Mouse (Mus musculus): Measurements from ENCODE around the gene Palld.

Palld gene

GRCm38 (mm10) chr8:61773595-61774088 lies 128.8 kb downstream of the Palld start:
- DNase-seq, result no peak

DNA sequence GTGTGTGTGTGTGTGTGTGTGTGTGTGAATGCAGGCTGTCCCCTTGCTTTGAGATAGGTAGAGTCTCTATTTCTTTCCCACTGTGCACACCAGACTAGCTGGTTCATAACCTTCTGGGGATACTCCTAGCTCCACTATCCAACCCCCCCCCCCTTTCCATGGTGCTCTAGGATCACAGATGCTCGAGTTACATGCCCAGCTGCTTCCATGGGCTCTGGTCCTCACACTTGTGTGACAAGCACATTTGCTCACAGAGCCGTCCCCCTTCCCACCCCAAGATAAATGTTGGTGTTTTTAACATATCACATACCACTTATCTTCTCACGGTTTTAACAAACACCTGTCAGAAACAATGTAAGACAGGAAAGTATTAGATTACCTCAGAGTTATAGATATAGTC lies 131.2 kb downstream of the Palld start:
- DNase-seq, result no peak

GRCm38 (mm10) chr8:61769340-61769879 lies 133.1 kb downstream of the Palld start:
- no peak for DNase-seq

DNA sequence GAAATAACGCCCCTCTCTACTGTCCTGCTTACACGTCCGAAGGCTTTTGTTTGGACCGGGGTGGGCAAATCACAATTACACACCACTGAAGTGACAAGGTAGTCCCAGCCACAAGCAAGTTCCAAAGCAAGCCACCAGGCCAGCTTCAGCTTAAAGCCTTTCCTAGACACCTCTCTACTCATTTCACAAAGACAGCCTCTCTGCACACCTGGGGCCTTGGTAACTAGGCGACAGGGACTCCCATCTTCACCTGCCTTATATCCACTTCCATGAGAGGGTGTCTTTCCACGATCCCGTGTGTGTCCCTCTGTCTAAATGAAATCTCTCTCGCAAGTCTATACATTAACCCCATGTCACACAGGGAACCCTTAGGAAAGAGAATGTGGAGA lies 142.3 kb downstream of the Palld start:
- DNase-seq, result no peak

- peak; percentile 21 to 47 for DNase-seq
Observed at GRCm38 (mm10) chr8:61759327-61760189, 142.9 kb downstream of the Palld start.

GRCm38 (mm10) chr8:61758686-61759326 lies 143.7 kb downstream of the Palld start:
- no peak for DNase-seq

DNA sequence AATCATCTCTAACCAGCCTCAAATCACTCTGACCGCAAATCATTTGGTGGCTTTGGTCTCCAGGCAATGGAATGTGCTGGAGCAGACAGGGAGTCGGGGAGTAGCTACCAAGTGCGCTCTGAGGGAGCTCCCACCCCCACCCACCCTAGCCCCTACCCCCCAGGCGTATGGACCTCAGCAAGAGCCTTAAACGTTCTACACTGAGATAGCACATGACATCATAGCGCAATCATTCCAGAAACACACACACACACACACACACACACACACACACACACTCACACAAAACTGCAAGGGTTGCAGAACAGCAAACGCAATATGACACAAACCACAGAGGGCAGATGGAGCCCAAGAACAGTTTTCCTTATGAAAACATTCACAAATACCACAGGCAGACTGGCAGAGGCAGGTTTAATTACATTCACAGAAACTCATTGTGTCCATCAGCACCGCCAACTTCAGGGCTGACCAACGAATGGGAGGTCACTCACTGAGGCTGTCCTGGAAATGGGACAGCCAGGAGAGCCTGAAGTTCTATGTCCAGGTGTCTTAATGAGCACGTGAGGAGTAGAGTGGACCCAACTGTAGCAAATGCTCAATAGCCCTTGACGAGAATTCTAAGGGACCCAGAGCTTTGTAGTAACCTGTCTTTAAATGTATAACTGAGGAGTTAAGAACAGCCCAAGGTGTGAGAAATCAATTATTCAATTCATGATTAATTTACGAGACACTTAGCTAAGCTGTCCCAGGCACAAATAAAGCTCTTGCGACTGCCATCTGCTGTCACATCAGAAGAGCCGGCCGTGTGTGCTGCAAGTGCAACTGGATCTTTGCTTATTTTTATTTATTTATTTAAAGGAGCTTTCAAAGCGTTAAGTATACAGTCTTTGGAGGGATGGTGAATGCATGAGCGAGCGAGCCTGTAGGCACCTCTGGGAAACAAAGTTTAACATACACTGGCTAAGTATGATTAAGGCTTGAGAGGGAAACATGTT lies 145.2 kb downstream of the Palld start:
- DNase-seq, result no peak

- DNase-seq, result no peak
Observed at GRCm38 (mm10) chr8:61755186-61755585, 147.3 kb downstream of the Palld start.

DNA sequence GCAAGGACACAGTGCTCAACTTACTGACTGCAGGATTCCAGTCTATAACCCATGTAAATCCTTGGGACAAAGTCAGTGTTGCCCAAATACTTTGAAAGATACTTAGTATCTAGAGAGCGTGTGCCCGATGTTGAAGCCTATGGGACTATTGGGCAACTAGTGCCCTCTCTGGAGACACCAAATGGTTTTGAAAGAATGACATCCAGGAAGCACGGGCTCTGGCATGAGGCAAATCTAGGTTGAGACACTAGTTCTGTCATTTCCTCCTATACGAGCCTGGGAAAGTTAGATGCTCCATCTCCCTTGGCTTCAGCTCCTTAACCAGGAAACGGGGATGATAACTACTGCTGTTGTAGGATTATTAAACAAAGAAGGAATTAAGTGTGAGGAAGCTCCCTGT lies 155.4 kb downstream of the Palld start:
- DNase-seq, result no peak

DNA sequence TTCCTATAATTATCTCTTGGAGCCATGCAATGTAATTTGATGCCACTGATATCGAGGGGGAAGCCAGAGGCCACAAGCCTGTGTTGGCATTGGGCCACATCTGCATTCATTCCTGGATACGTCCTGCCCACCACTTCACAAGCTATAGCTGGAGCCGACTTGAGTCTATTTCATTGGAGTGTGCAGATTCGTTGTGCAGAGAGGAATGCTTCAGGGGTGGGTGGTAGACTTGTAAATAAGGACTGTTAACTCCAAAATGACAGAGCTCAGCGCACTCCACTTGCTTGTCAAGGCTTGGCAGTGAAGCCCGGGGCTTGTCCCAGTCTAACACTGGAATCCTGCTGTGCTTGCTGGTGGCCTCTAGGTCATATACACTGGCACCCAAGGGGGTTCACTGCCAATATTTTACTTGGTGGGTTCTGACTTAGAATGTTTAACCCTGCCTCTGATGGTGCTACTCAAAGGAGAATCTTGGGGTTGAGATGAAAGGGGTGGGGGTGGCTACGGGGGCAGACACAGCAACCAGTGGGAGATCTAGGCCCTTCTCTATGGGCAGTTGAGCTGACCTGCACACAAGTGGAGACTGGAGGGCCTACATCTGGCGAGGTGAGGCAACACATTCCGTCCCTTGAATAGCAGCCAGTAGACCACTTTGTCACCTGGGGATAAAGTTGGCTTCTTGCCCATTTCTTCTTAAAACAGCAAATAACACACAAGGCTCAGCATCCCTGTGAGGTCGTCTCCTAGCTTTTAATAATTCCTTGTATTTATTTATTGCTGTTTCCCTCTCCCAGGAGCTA lies 157.1 kb downstream of the Palld start:
- no peak for DNase-seq

DNA sequence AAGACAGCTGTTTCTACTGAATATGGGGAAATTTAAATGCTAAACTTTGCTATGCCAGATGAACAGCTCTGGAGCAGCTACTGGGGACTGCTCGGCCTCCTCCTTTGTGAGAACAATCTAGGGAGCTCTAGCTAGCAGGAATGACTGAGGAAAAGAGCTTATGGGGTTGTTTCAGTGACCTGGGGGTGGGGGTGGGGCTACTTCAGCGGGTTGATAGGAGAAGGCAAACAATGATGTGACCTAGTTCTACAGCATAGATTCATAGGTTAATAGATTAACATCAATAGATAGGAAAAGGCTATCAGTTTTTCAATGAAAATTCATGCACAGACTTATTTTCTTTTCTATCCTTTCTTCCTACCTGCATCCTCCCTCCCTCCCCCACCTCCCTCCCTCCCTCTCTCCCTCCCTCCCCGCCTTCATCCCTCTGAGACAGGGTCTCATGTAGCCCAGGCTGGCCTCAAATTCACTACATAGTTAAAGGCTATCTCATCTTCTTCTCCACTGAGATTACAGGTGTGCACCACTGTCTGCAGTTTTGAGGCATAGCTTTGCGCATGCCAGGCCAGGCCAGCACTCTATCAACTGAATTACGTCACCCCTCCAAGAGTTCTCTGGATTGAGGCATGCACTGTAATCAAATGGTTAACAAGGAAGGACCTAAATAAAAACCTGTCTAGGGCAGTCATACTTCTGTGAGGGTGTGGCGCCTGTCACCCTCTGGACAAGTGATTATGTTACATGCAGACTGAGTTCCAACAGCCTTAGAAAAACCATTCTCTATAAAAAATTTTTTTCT lies 158.5 kb downstream of the Palld start:
- DNase-seq, result no peak

- no peak for DNase-seq
Observed at GRCm38 (mm10) chr8:61737465-61737864, 165.0 kb downstream of the Palld start.

DNA sequence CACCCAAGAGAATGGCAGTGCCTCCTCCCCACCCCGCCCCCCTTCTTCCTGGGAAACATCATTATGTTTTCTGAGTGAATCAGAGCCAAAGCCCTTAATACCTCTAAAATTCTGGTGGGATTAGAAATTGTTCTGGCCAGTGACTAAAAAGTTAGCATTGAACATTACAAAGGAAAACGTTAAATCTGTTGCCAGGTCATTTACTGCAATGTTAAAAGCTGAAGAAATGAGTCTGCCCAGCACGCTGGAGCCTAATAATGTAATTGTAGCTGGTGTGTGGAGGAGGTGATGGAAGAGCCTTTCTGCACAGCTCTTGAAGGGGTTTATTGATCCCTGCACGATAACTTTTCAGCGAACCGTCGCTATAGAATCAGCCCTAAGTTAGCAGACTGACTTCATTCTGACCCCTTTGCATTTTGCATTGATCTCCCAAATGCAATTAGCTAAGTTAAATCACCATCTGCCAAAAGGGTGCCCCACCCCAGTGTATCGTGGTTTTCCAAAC lies 165.7 kb downstream of the Palld start:
- DNase-seq, result no peak

- no peak for DNase-seq
Observed at GRCm38 (mm10) chr8:61736117-61736516, 166.4 kb downstream of the Palld start.

- no peak for DNase-seq
Observed at GRCm38 (mm10) chr8:61734164-61734563, 168.3 kb downstream of the Palld start.

- DNase-seq, result no peak
Observed at GRCm38 (mm10) chr8:61732184-61732583, 170.3 kb downstream of the Palld start.

GRCm38 (mm10) chr8:61731306-61732088 lies 171.0 kb downstream of the Palld start:
- DNase-seq, result no peak

DNA sequence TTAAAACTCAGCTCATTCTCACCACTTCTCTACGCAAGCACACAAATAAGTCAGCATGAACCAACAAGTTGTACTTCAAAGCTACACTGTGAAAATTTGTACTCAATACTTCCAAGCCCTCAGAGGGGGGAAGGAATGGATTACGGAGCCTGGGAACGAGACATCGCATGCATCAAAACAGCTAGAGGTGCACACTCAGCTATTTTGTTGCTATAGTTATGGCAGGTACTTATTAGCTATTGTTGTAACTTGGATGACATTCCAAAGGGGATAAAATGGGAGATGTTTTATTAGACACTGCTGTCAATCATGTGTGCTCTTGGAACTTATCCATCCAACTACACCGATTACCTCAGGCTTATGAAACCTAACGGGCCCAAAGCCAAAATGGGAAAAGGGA lies 171.8 kb downstream of the Palld start:
- DNase-seq, result no peak

DNA sequence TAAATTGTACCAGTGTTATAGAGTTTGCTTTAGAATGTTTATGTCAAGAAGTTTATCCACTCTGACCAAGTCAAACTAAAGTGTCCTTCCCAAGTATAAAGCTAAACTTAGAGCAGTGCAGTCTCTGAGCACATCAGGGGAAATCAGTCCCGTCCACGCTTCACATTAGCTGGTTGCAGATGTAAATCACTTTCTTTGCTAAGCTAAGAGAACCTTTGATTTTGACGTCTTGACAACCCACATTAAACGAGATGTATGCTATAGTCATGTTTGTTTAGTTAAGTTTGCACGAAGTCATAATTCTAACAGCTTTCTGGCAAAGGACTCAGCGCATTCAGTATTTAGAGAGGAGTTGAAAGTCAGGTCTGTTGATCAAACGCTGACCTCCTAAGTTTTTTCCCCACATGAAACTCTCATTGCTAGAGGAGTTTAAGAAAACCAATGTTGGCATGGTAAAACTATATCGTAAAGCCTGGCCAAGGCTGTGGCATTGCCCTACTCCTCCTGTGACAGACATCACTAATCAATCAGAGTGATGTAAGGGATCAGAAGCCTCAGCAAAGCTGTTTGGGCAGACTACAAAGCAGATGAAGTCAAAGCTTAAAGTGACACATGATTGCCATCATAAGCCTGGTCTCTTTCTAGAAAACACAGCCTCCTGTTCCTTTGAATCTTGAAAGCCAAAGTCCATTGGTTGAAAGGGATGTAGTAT lies 177.0 kb downstream of the Palld start:
- DNase-seq, result no peak

All from kidney, postnatal 25 days (tissue).